Mouse (Mus musculus) left cerebral cortex, adult 18-20 months (tissue): Measurements from ENCODE around the gene Prkg1. TPM values are rescaled to one million over a fixed set of nuclear protein-coding genes. Genes with fewer than 3 reads are reported as not detected.

Source experiments
- DNase-seq, 2 experiments: peaks; one replicate each; pipeline ENCODE4 v3.0.0; 2021 to 2022; ENCODE audit warnings: low spot score in 2 of 2, mixed read lengths in 1 of 2
- total RNA-seq, 2 experiments: library from RNA; stranded (reverse); gene quantifications; 2 replicates each; pipeline ENCODE4 v1.2.3; 2021

Gene Prkg1
- total RNA-seq, 2 experiments from 2014 or later: 17.0 to 17.5 TPM

DNA sequence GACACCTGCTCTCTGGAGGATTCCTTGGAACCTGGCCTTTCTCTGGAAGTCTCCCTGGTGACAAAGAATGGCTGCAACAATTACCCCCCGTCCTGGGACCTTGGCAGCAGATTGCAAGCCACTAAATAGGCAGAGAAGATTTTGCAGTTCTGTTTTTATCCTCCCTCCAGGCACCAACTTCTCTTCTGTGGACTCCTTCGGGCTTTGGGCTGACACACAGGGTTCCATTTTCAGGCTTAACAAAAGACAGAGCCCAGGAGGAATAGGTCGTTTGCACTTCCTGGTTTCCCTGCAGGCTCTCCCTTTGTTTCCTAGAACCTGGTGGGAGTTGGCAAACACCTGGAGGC lies 690.1 kb downstream of the Prkg1 start:
- DNase-seq: no peak

DNA sequence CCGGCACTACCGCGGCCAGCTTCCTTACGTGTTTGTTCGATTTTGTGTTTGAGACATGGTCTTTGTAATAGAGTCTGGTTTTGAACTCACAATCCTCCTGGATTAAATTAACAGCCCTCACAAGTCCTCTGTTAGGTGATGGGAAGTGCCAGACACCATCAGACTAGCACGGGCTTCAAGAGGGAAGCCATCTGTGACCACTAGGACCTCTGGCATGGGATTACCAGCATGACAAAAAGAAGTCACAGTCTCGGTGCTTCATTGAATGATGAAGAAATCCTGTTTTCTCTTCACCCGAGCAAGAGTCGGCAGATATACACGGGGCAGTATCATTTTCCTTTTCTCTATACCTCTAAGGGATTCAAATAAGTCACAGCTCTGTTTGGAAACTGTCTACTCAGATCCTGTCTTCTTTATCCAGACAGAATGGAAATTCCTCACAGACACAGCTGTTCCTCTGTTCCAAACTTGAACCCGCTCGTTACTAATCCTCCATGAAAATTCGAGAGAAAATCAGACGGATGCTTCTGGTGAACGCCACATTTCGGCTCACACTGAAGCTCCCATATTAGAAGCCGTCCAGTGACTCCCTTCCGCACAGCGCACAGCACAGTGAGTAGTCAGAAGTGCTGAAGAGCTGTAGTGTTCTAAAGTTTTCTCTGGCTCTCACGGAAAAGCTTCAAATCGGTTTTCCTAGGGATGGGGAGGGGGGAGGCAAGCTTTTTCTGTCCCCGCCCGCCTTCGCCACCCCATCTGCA lies 690.7 kb downstream of the Prkg1 start:
- peak in 1 of 2 experiments; percentile 12 for DNase-seq

DNA sequence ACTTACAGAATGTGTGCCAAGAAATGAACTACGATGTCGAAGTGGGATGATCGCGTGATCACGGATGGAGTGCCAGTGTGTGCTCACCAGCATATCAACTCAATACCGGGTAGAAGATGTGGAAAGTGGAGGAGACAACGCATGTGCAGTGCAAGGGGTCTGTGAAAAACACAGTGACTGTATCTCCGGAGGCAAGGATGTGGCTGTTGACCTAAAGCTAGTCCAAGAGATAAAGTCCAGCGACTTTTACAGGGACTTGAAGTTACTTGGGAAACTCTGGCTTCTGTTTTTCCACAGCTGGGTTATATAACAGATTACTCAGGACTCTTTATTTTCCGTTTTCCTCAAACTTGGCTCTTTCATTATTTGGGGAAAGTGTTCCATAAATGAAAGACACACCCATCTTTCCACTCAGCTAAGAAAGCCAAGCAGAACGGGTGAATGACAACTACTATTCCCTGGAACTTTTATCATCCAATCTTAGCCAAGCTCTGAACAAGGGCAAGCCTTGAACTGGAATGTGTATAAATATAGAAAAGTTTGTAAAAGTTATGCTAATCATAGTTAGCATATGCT lies 699.5 kb downstream of the Prkg1 start:
- no peak for DNase-seq

DNA sequence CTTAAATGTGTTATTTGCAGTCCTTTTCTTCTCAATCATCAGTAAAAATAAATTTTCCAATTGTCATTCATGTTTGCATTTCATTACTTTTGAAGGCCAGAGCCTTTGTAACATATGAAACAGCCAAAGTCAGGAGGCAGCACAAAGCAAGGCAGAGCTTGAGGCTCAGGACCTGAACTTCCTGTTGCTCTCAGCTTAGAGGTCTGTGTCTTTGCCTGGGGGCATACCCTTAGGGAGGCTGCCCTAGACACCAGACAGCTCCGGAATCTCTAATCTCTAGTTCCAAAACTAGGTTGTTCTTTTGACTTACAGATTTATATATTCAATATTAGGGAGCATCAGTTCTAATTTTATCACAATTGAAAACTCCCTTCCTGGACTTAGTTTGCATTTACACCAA lies 700.1 kb downstream of the Prkg1 start:
- no peak for DNase-seq

DNA sequence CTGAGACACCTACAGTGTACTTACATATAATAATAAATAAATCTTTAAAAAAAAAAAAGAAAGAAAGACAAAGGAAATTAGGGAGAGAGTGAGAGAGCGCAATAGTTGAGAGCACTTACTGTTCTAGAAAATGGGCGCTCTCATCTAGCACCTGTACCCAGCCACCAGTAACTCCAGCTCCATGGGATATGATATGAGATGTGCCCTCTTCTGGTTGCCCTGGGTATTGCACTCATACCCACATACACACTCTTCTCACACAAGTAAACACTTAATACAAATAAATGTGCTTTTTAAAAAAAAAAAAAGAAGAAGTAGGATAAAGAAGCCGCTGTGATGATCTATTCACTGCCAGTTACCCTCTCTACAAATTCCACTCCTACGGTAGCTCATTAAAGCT lies 718.2 kb downstream of the Prkg1 start:
- no peak for DNase-seq

DNA sequence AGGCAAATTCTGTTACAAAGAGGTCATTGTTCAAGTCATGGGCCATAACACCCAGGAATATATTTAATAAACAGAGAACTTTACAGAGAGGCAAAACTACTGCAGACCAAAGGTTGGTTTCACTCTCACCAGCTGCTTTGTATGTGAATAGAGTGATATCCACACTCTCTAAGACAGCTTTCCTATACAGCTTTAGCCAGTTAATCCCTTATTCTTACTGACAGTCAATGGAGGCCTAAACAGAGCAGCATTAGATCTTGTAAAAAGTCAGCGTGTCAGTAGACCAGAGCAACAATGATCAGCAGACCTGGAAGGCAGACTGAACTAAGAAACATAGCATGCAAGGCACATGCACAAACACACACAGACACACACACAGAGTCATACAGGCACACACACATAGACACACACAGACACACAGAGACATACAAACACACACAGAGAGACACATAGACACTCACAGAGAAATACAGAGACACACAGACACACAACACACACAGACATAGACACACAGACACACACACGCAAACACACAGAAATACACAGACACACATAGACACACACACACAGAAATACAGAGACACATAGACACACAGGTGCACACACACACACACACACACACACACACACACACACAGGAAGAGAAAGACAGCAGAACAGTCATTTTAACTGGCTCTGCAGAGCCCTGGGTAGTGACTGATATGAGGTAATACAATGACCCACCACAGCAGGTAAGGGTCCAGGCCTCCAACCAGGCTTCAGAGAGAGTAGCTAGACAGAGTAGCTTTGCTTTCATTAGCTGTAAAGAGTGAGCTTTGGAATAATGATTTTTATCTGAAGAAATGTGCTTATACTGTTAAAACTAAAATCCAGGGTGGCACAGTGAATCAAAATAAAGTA lies 723.6 kb downstream of the Prkg1 start:
- no peak for DNase-seq

DNA sequence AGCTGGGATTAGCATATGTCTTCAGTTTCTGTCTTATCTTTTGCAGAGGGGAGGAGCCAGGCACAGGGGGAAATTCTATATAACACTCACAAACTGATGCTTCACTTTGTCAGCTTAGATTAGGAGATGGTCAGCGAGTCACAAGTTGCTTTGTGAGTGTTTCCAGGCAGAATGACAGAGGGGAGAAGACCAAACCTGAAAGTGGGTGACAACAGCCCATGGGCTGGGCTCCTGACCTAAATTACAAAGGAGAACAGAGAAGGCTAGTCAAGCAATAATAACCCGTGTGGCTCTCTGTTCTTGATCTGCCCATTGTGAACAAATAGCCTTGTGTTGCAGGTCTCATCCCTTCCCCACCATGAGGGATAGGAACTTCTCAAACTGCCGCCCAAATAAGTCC lies 725.9 kb downstream of the Prkg1 start:
- no peak for DNase-seq

DNA sequence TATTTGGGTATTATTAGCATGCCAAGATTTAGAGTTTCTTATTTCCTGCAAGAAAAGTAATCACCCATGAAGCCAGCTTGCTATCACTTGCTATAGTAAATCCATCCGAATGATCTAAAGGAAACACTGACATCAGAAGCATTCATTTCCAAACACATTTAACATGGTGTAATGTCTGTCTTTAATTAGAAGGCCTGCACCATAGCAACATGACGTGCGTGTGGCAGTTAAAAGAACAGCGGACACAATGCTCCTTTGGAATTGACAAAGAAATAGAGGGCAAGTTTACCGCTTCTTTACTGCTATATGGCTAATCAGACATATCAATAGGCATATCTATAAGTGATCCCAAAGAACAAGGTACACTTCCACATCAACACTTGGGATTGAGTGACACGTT lies 733.2 kb downstream of the Prkg1 start:
- DNase-seq: no peak

DNA sequence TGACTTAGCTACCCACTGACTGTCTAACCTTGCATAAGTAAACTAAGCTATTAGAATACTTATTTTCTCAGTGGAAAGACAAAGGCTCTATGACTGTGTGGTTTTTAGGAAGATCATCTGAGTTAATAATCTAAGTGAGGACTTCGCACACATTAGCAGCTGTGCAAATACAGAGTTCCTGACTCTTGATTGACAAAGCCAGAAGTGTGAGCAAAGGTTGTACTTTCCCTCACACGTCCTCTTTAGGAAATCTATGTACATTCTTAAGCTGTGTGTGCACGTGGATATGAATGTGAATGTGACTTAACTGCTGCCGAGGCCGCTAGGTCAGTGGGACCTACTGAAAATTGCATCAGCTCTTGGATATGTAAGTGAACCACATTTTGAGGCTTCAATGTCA lies 738.0 kb downstream of the Prkg1 start:
- no peak for DNase-seq

DNA sequence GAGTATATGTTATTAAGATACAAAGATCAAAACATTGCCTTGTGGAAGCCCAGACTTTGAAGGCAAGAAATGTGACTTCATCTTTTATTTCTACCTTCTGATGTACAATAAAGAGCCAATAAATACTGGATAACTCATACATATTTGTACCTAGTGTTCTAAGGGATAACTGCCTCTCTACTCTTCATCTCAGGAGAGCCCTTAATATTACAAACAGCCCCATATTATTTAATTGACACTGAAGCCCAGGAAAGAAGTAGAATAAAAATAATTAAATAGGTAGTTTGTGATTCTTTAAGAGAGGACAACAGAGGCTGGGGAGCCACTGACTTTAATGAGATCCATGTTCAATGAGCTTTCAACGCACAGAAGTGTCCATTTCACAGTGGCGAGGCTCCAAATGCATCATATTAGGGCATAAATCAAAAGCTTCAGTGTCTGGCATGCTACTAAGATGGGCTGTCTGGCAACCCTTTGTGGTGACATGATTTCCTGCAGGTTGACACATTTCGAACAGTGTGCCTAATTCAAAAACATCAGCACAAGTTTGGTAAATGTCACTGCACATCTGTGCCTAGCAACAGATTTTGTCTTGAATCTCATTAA lies 753.2 kb downstream of the Prkg1 start:
- no peak for DNase-seq

DNA sequence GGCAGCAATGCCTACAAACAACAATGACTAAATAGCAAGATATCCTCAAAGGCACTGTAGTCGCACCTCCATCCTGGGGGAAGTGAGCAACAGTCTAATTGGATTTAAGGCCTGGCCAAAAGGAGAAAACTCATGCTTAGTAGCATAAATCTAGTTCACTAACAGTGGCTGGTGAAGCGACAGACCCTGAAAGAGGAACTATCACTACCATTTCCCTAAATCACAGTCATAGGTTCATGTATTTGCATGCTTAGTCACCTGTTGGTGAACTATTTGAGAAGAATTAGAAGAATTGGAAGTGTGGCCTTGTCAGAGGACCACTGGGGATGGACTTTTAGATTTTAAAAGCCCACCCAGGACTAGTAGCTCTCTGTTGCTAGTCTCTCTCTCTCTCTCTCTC lies 766.3 kb downstream of the Prkg1 start:
- no peak for DNase-seq

DNA sequence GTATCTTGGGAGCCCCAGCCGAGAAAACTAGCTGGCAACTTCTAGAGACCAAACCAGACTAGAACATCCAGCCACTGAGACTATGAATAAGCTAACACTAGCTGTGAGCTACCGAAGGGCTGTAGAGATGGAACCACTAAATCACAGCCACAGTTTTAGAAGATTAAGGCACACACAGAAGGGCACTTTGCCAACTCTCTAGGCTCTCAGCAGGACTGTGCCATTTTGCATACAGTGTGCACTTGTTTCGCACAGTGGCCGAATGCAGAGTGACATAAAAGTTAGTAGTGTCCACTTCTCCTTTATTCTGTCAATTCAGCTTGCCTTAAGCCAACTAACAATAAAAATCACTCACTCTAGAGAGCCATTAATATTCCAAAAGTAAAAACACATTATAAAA lies 774.4 kb downstream of the Prkg1 start:
- DNase-seq: no peak

DNA sequence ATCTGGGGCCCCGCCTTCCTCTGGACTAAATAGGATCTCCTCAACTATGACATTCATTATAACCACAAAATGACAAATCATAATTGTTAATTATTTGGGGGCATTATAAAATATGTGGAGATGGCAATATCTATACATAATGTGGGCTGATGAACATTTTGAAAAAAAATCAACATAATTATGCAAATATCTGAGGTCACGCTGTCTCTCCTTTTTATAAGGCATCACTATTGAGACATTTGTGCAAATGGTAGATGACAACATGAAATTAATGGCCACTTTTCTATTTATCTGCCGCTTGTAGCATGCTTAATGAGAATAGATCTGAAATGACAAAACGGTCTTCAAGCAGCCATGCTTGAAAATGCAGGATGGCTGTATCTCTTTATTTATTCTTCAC lies 782.4 kb downstream of the Prkg1 start:
- DNase-seq: no peak

DNA sequence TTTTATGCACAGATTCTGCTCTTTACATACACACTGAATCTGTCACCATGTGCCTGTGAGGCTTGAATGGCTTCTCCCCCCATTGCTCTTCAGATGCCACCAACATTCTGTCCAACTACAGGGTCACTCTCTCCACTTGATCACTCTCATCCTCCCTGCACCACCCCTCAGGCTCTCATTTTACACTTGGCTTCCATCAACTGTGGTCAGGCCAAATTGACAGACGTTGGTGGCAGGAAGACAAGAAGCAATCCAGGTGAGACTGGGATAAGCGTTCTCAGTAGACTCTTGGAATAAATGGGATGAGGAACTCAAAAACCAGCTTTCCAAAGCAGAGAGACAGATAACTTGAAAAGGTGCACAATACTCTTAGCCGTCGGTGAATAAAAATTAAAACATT lies 786.7 kb downstream of the Prkg1 start:
- no peak for DNase-seq

DNA sequence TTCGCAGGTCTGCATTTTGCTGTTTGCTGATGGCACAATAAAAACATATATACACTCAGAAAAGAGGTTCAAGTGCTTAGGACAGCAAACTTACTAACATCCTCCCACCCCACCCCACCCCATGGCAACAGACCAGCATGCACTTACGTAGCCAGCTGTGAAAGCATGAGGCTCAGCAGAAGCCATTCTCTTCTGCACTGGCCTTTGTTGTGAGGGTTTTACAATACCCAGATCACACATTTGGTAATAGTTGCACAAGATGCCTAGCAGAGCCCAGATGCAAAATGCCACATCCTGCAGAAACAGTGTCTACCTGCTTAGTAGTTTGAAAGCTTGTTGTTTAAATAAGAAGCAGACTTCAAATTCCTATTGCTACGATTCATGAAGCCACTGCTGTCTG lies 814.2 kb downstream of the Prkg1 start:
- DNase-seq: no peak

DNA sequence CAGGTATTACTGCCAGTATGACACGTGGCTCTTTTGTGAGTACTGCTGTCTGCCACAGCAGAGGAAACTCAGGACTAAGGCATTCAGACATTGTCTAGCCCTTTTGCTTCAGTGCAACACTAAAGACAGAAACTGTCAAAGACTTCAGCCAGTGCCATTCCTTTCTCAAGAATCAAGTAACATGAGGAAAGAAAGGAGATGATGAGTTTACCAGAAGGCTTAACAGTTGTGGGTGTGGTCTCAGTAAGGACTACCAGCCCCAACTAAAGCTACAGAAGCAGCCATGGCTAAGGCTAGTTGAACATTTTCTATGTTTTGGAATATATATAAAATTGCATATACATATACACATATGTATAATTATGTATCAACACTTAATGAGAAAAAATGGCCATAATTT lies 816.6 kb downstream of the Prkg1 start:
- no peak for DNase-seq

DNA sequence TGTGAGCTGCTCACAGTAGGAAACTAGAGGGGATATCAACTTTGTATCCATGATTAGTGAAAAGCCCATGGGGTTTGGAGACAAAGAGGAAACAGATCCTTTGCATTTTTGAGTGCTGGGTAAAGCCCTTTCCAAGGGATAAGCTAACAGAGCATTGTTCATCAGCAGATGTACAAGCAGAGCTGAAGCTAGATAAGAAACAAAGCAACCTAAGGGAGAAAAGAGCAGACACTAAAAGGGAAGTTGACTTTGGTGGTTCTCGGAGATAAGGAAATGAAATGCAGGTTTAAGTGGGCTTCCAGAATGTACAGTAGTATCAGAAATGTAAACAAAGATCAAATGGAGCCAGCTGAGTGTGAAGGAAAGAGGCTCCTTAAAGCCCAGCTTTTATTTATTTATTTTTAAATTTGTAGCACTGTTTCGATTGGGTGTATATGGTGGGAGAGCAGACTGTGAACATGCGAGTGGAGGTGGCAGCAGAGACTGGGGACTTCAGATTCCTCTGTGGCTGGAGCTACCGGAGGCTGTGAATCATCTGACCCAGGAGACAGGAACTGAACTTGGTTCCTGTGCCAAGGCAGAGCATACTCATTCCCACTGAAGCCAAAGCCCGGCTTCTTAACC lies 822.4 kb downstream of the Prkg1 start:
- DNase-seq: no peak

DNA sequence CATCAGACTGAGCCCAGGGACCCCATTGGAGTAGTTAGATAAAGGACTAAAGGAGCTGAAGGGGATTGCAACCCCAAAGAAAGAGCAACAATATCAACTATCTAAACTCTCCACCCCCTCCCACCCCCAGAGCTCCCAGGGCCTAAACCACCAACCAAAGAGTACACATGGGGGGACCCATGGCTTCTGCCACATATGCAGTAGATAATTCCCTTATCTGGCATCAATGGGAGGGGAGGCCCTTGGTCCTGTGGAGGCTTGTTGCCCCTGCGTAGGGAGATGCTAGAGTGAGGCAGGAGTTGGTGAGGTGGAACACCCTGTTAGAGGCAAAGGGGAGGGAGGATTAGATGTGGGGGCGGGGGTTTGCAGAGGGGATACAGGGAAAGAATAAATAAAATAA lies 826.8 kb downstream of the Prkg1 start:
- no peak for DNase-seq

DNA sequence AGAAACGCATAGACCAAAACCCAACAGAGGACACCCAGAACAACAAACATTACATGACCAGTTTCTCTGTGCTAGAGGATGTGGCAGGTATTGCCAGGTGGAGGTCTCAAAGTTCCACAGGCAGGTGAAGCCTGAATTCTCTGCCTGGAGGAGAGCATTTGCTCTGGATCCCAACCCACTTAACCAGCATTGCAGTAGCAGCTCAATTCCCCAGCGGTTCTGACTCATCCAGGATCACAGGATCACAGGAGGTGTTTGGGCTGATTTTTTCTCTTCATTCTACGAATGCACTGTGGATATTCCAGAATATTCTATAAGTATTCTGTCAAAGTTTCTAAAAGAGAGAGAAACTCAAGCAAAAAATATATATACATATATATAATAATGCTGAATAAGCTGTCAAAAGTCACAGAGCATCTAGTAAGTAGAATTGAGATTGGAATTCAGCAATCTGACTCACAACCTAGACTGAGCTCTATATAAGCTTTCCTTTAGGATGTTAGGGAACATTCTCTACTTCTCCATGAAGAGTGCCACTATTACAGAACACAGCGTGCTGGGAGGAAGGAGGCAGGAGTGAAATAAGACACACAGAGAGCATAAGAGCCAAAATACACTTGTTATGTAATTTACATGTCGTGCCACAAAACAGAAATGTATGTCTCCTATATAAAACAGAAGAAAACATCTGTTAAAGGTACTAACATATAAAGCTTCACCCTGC lies 833.2 kb downstream of the Prkg1 start:
- peak; percentile 5 to 14 for DNase-seq

DNA sequence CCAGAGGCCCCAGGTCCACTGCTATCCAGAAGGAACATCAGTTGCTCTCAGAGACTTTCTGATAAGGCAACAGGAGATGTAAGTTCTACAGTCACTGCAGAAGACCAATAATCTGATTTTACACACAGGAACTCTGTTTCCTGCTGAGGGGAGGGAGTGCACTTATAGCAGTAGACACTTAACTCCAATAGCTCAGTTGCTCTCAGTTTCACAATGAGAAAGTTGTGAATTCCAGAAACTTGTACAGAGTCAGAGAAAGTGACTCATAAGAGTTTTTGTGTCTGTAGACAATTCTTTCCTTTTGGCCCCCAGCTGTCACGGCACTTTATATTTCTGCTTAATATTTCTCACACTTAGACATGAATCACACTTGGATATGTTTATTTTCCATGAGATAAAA lies 840.8 kb downstream of the Prkg1 start:
- no peak for DNase-seq

DNA sequence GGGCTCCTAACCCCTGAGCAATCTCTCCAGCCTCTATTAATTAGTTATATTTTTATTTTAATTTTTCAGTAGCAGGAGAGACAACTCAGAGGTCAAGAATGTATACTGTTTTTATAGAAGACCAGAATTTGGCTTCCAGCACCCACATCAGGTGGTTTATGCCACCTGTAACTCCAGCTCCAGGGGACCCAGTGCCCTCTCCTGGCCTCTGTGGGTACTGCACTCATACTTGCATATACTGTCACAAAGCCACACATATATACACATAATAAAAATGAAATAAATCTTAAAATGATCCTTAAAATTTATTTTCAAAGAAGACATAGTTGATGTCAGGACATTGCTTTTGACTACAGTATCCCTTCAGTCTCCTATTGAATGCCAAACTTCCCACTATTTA lies 862.5 kb downstream of the Prkg1 start:
- no peak for DNase-seq
